Mouse (Mus musculus): Measurements from ENCODE around the gene Tulp2. TPM values are rescaled to one million over a fixed set of nuclear protein-coding genes. Genes with fewer than 3 reads are reported as not detected.

Gene Tulp2
- polyA plus RNA-seq, 1 experiment from 2014 or later = 0.28 TPM

- no peak overlapping the region for H3K9ac ChIP-seq
- H3K4me1 ChIP-seq (replicated peaks) = peaks cover 14% of the 10 kb centered on the region
- no peaks in the 10 kb centered on the region for H3K9me3 ChIP-seq (replicated peaks)
- no peak overlapping the region for H3K4me3 ChIP-seq
- H3K4me2 ChIP-seq = peak overlapping the region; percentile 7; the same call in 1 of the 2 replicates
- no peaks in the 10 kb centered on the region for H3K27me3 ChIP-seq
- no peak for ATAC-seq (replicated peaks; ENCODE audit: insufficient number of reproducible peaks, insufficient read depth, low FRiP score, low read depth)
- WGBS = 48% methylated on average over 9 of the region's 9 CpGs
- H3K27ac ChIP-seq = no peak overlapping the region
- peaks cover 30% of the 10 kb centered on the region for H3K36me3 ChIP-seq
These were observed 9.1 kb downstream of the Tulp2 start for GRCm38 (mm10) chr7:45490822-45491221.

GRCm38 (mm10) chr7:45491264-45491663 is 9.6 kb downstream of the Tulp2 start:
- Histone ChIP-seq H3K27me3 (no peaks in the 10 kb centered on the region), H3K27ac (no peak overlapping the region), H3K9me3 (replicated peaks) (no peaks in the 10 kb centered on the region), H3K4me2 (peak overlapping the region; percentile 7; the same call in 1 of the 2 replicates), H3K4me3 (no peak overlapping the region), H3K4me1 (replicated peaks) (peaks cover 14% of the 10 kb centered on the region), H3K36me3 (peaks cover 30% of the 10 kb centered on the region), H3K9ac (no peak overlapping the region)
- 26% methylated on average over 3 of the region's 3 CpGs for WGBS
- no peak for ATAC-seq (replicated peaks; ENCODE audit: insufficient number of reproducible peaks, insufficient read depth, low FRiP score, low read depth)

GRCm38 (mm10) chr7:45492225-45492844 is 10.7 kb downstream of the Tulp2 start:
- ATAC-seq (replicated peaks; ENCODE audit: insufficient number of reproducible peaks, insufficient read depth, low FRiP score, low read depth) = no peak
- Histone ChIP-seq H3K4me1 (replicated peaks) (peaks cover 14% of the 10 kb centered on the region), H3K9me3 (replicated peaks) (no peaks in the 10 kb centered on the region), H3K27me3 (no peaks in the 10 kb centered on the region), H3K27ac (no peak overlapping the region), H3K9ac (no peak overlapping the region), H3K36me3 (peaks cover 36% of the 10 kb centered on the region), H3K4me3 (no peak overlapping the region), H3K4me2 (no peak overlapping the region)
- WGBS = 94% methylated on average over 8 of the region's 8 CpGs

GRCm38 (mm10) chr7:45492951-45493350 is 11.3 kb downstream of the Tulp2 start:
- peaks cover 14% of the 10 kb centered on the region for H3K4me1 ChIP-seq (replicated peaks)
- H3K9me3 ChIP-seq (replicated peaks) = no peaks in the 10 kb centered on the region
- H3K27me3 ChIP-seq = no peaks in the 10 kb centered on the region
- peaks cover 42% of the 10 kb centered on the region for H3K36me3 ChIP-seq
- 83% methylated on average over 5 of the region's 5 CpGs for WGBS
- no peak overlapping the region for H3K27ac ChIP-seq
- no peak for ATAC-seq (replicated peaks; ENCODE audit: insufficient number of reproducible peaks, insufficient read depth, low FRiP score, low read depth)
- H3K4me3 ChIP-seq = no peak overlapping the region
- no peak overlapping the region for H3K9ac ChIP-seq
- H3K4me2 ChIP-seq = no peak overlapping the region

- no peak overlapping the region for H3K9ac ChIP-seq
These were observed 12.9 kb downstream of the Tulp2 start for GRCm38 (mm10) chr7:45494548-45494947.

GRCm38 (mm10) chr7:45498427-45498826 is 16.8 kb downstream of the Tulp2 start:
- ATAC-seq (replicated peaks; ENCODE audit: insufficient number of reproducible peaks, insufficient read depth, low FRiP score, low read depth) = no peak
- peaks cover 63% of the 10 kb centered on the region for H3K36me3 ChIP-seq
- H3K4me2 ChIP-seq = no peak overlapping the region
- H3K27ac ChIP-seq = no peak overlapping the region
- H3K9me3 ChIP-seq (replicated peaks) = no peaks in the 10 kb centered on the region
- WGBS = 95% methylated on average over 6 of the region's 6 CpGs
- H3K27me3 ChIP-seq = no peaks in the 10 kb centered on the region
- no peak overlapping the region for H3K9ac ChIP-seq
- no peak overlapping the region for H3K4me3 ChIP-seq
- H3K4me1 ChIP-seq (replicated peaks) = no peaks in the 10 kb centered on the region

More at GRCm38 (mm10) chr7:45494548-45494947, 12.9 kb downstream of the Tulp2 start:
- Histone ChIP-seq H3K4me3 (no peak overlapping the region), H3K9me3 (replicated peaks) (no peaks in the 10 kb centered on the region), H3K4me2 (no peak overlapping the region), H3K4me1 (replicated peaks) (0 out of 2 replicates have a peak, but pooled peaks cover 4% of the 10 kb centered on the region), H3K27ac (no peak overlapping the region), H3K36me3 (peaks cover 55% of the 10 kb centered on the region), H3K27me3 (no peaks in the 10 kb centered on the region)
- 88% methylated on average over 9 of the region's 9 CpGs for WGBS
- no peak for ATAC-seq (replicated peaks; ENCODE audit: insufficient number of reproducible peaks, insufficient read depth, low FRiP score, low read depth)

GRCm38 (mm10) chr7:45507583-45507982 is 25.9 kb downstream of the Tulp2 start:
- ATAC-seq (replicated peaks; ENCODE audit: insufficient number of reproducible peaks, insufficient read depth, low FRiP score, low read depth) = no peak
- no peaks in the 10 kb centered on the region for H3K9me3 ChIP-seq (replicated peaks)
- WGBS = 79% methylated on average over 6 of the region's 6 CpGs
- peaks cover 19% of the 10 kb centered on the region for H3K4me1 ChIP-seq (replicated peaks)
- H3K4me2 ChIP-seq = no peak overlapping the region
- H3K27me3 ChIP-seq = no peaks in the 10 kb centered on the region
- peaks cover 11% of the 10 kb centered on the region for H3K36me3 ChIP-seq
- no peak overlapping the region for H3K4me3 ChIP-seq
- H3K9ac ChIP-seq = no peak overlapping the region
- no peak overlapping the region for H3K27ac ChIP-seq

- ATAC-seq (replicated peaks; ENCODE audit: insufficient number of reproducible peaks, insufficient read depth, low FRiP score, low read depth) = no peak
- Histone ChIP-seq H3K36me3 (peaks cover 9% of the 10 kb centered on the region; the same call in 1 of the 2 replicates), H3K9ac (no peak overlapping the region), H3K9me3 (replicated peaks) (no peaks in the 10 kb centered on the region), H3K27me3 (no peaks in the 10 kb centered on the region), H3K4me2 (peak overlapping the region; percentile 85; the same call in 1 of the 2 replicates), H3K27ac (no peak overlapping the region), H3K4me3 (peak overlapping the region; percentile 79; the same call in 1 of the 2 replicates), H3K4me1 (replicated peaks) (peaks cover 19% of the 10 kb centered on the region)
- WGBS = 79% methylated on average over 6 of the region's 6 CpGs
These were observed 26.9 kb downstream of the Tulp2 start for GRCm38 (mm10) chr7:45508561-45508960.

GRCm38 (mm10) chr7:45509181-45509882 is 27.7 kb downstream of the Tulp2 start:
- H3K4me2 ChIP-seq = peak overlapping the region; percentile 85
- peaks cover 19% of the 10 kb centered on the region for H3K4me1 ChIP-seq (replicated peaks)
- no peak; the same call in 1 of the 2 replicates for ATAC-seq (replicated peaks; ENCODE audit: insufficient number of reproducible peaks, insufficient read depth, low FRiP score, low read depth)
- H3K27me3 ChIP-seq = no peaks in the 10 kb centered on the region
- peak overlapping the region; percentile 79 for H3K4me3 ChIP-seq
- H3K9me3 ChIP-seq (replicated peaks) = no peaks in the 10 kb centered on the region
- peak overlapping the region; percentile 79 for H3K9ac ChIP-seq
- H3K36me3 ChIP-seq = peaks cover 9% of the 10 kb centered on the region; the same call in 1 of the 2 replicates
- peak overlapping the region; percentile 90 for H3K27ac ChIP-seq
- 30% methylated on average over 19 of the region's 19 CpGs for WGBS

- WGBS = under 1% methylated on average over 44 of the region's 44 CpGs
- peak within 1 kb of the TSS; percentile 85 for H3K4me2 ChIP-seq
- H3K36me3 ChIP-seq = peaks cover 9% of the 10 kb centered on the region; the same call in 1 of the 2 replicates
- H3K27me3 ChIP-seq = no peaks in the 10 kb centered on the region
- H3K4me1 ChIP-seq (replicated peaks) = peaks cover 19% of the 10 kb centered on the region
- ATAC-seq (replicated peaks; ENCODE audit: insufficient number of reproducible peaks, insufficient read depth, low FRiP score, low read depth) = peak; percentile 87
- H3K4me3 ChIP-seq = peak within 1 kb of the TSS; percentile 79
- peak within 1 kb of the TSS; percentile 79 for H3K9ac ChIP-seq
- H3K9me3 ChIP-seq (replicated peaks) = no peaks in the 10 kb centered on the region
- H3K27ac ChIP-seq = peak within 1 kb of the TSS; percentile 90
These were observed 28.5 kb downstream of the Tulp2 start, which contains the start of gene Nucb1 for GRCm38 (mm10) chr7:45509912-45510787. Gene Nucb1 (minus strand): TSS chr7:45510406.

GRCm38 (mm10) chr7:45514411-45514810 is 32.7 kb downstream of the Tulp2 start:
- H3K9me3 ChIP-seq (replicated peaks) = no peaks in the 10 kb centered on the region
- peaks cover 11% of the 10 kb centered on the region for H3K4me1 ChIP-seq (replicated peaks)
- H3K4me3 ChIP-seq = no peak overlapping the region
- no peaks in the 10 kb centered on the region for H3K36me3 ChIP-seq
- no peak overlapping the region for H3K4me2 ChIP-seq
- ATAC-seq (replicated peaks; ENCODE audit: insufficient number of reproducible peaks, insufficient read depth, low FRiP score, low read depth) = no peak
- H3K9ac ChIP-seq = no peak overlapping the region
- no peak overlapping the region for H3K27ac ChIP-seq
- WGBS = 80% methylated on average over 7 of the region's 7 CpGs
- no peaks in the 10 kb centered on the region for H3K27me3 ChIP-seq
